Mouse (Mus musculus) megakaryocyte, embryonic 14.5 days (primary cell): Measurements from ENCODE around the gene Socs7. TPM values are rescaled to one million over a fixed set of nuclear protein-coding genes. Genes with fewer than 3 reads are reported as not detected.
A peak's percentile ranks its signal among the peaks of the same experiment; 100 is the strongest.

Experiments
- H3K27me3 ChIP-seq: replicated peaks from 2 replicates; pipeline ENCODE3; 2012; ENCODE audit warnings: inconsistent platforms
- H3K36me3 ChIP-seq: replicated peaks from 2 replicates; pipeline ENCODE3; 2012; ENCODE audit warnings: low read length, inconsistent platforms, mixed read lengths
- H3K4me1 ChIP-seq: 2 replicates; pipeline ENCODE4 v1.6.1; 2012; ENCODE audit warnings: inconsistent platforms
- H3K4me3 ChIP-seq: replicated peaks from 2 replicates; pipeline ENCODE3; 2012; ENCODE audit warnings: moderate library complexity, mild to moderate bottlenecking, inconsistent platforms
- H3K9me3 ChIP-seq: 2 replicates; pipeline ENCODE4 v1.6.1; 2012; ENCODE audit warnings: inconsistent platforms
- FLI1 ChIP-seq: IDR thresholded peaks from 2 replicates; pipeline ENCODE4 v1.6.1; 2012; ENCODE audit warnings: low read length, inconsistent platforms, mixed read lengths
- GATA1 ChIP-seq: IDR thresholded peaks from 3 replicates; pipeline ENCODE4 v1.6.1; 2012; ENCODE audit warnings: mixed read lengths, low read length, inconsistent platforms, borderline replicate concordance
- polyA plus RNA-seq: library from polyadenylated mRNA; stranded (reverse); fragments of >175 nt; gene quantifications from 2 replicates; pipeline ENCODE4 v1.2.3, GENCODE M21; 2012; ENCODE audit warnings: low replicate concordance; ENCODE audit not compliant: insufficient read depth

The Socs7 gene
- polyA plus RNA-seq, 1 experiment: 0.91 TPM

- TF ChIP-seq FLI1: no peak
- no peak for TF ChIP-seq GATA1
- H3K36me3 ChIP-seq: peaks cover 70% of the 10 kb centered on the region
- peaks cover 8% of the 10 kb centered on the region for H3K27me3 ChIP-seq
- peaks cover 20% of the 10 kb centered on the region for H3K4me1 ChIP-seq
- H3K4me3 ChIP-seq: no peak overlapping the region
- H3K9me3 ChIP-seq: no peaks in the 10 kb centered on the region
These were observed 32.0 kb upstream of the Socs7 start for GRCm38 (mm10) chr11:97330315-97330714.

GRCm38 (mm10) chr11:97331231-97332190 is 30.8 kb upstream of the Socs7 start:
- no peak overlapping the region for H3K4me3 ChIP-seq
- H3K9me3 ChIP-seq: no peaks in the 10 kb centered on the region
- no peak for TF ChIP-seq FLI1
- TF ChIP-seq GATA1: no peak
- H3K4me1 ChIP-seq: peaks cover 31% of the 10 kb centered on the region
- peaks cover 58% of the 10 kb centered on the region for H3K36me3 ChIP-seq
- peaks cover 20% of the 10 kb centered on the region for H3K27me3 ChIP-seq

GRCm38 (mm10) chr11:97333044-97333443 is 29.3 kb upstream of the Socs7 start:
- H3K36me3 ChIP-seq: peaks cover 46% of the 10 kb centered on the region
- H3K9me3 ChIP-seq: no peaks in the 10 kb centered on the region
- H3K4me1 ChIP-seq: peaks cover 33% of the 10 kb centered on the region
- TF ChIP-seq FLI1: no peak
- no peak for TF ChIP-seq GATA1
- H3K4me3 ChIP-seq: no peak overlapping the region
- peaks cover 35% of the 10 kb centered on the region for H3K27me3 ChIP-seq

GRCm38 (mm10) chr11:97333896-97334295 is 28.5 kb upstream of the Socs7 start:
- TF ChIP-seq FLI1: no peak
- TF ChIP-seq GATA1: no peak
- Histone ChIP-seq H3K27me3 (peaks cover 43% of the 10 kb centered on the region), H3K4me1 (peaks cover 31% of the 10 kb centered on the region), H3K36me3 (peaks cover 37% of the 10 kb centered on the region), H3K9me3 (no peaks in the 10 kb centered on the region), H3K4me3 (no peak overlapping the region)

- no peak for TF ChIP-seq FLI1
- H3K36me3 ChIP-seq: peaks cover 32% of the 10 kb centered on the region
- peaks cover 31% of the 10 kb centered on the region for H3K4me1 ChIP-seq
- no peak overlapping the region for H3K4me3 ChIP-seq
- no peaks in the 10 kb centered on the region for H3K9me3 ChIP-seq
- H3K27me3 ChIP-seq: peaks cover 46% of the 10 kb centered on the region
These were observed 28.0 kb upstream of the Socs7 start for GRCm38 (mm10) chr11:97334400-97334799.

- peaks cover 31% of the 10 kb centered on the region for H3K4me1 ChIP-seq
- no peak for TF ChIP-seq GATA1
- TF ChIP-seq FLI1: no peak
- H3K36me3 ChIP-seq: peaks cover 17% of the 10 kb centered on the region
- H3K9me3 ChIP-seq: no peaks in the 10 kb centered on the region
- H3K27me3 ChIP-seq: peaks cover 57% of the 10 kb centered on the region
- H3K4me3 ChIP-seq: no peak overlapping the region
These were observed 26.1 kb upstream of the Socs7 start for GRCm38 (mm10) chr11:97336238-97336637.

GRCm38 (mm10) chr11:97336751-97337345 is 25.5 kb upstream of the Socs7 start:
- peaks cover 31% of the 10 kb centered on the region for H3K4me1 ChIP-seq
- peaks cover 12% of the 10 kb centered on the region for H3K36me3 ChIP-seq
- H3K27me3 ChIP-seq: peaks cover 61% of the 10 kb centered on the region
- H3K4me3 ChIP-seq: no peak overlapping the region
- H3K9me3 ChIP-seq: no peaks in the 10 kb centered on the region
- no peak for TF ChIP-seq FLI1
- TF ChIP-seq GATA1: no peak

- H3K27me3 ChIP-seq: peaks cover 63% of the 10 kb centered on the region
- no peak overlapping the region for H3K4me3 ChIP-seq
- H3K36me3 ChIP-seq: peaks cover 7% of the 10 kb centered on the region
- TF ChIP-seq FLI1 (no peak), GATA1 (no peak)
- H3K9me3 ChIP-seq: no peaks in the 10 kb centered on the region
- peaks cover 32% of the 10 kb centered on the region for H3K4me1 ChIP-seq
These were observed 25.0 kb upstream of the Socs7 start for GRCm38 (mm10) chr11:97337363-97337762.

- TF ChIP-seq FLI1 (no peak), GATA1 (no peak)
- Histone ChIP-seq H3K4me1 (peaks cover 43% of the 10 kb centered on the region), H3K4me3 (no peak overlapping the region), H3K9me3 (no peaks in the 10 kb centered on the region), H3K36me3 (no peaks in the 10 kb centered on the region), H3K27me3 (peaks cover 73% of the 10 kb centered on the region)
These were observed 23.9 kb upstream of the Socs7 start for GRCm38 (mm10) chr11:97338302-97338976.

- Histone ChIP-seq H3K36me3 (no peaks in the 10 kb centered on the region), H3K9me3 (no peaks in the 10 kb centered on the region), H3K4me3 (no peak overlapping the region), H3K27me3 (peaks cover 75% of the 10 kb centered on the region), H3K4me1 (peaks cover 44% of the 10 kb centered on the region)
- TF ChIP-seq FLI1 (no peak), GATA1 (no peak)
These were observed 23.4 kb upstream of the Socs7 start for GRCm38 (mm10) chr11:97338977-97339315.

GRCm38 (mm10) chr11:97343175-97343574 is 19.2 kb upstream of the Socs7 start:
- Histone ChIP-seq H3K9me3 (peaks cover under 1% of the 10 kb centered on the region; the same call in 1 of the 2 replicates), H3K27me3 (peaks cover 55% of the 10 kb centered on the region), H3K4me1 (peaks cover 24% of the 10 kb centered on the region), H3K4me3 (peak overlapping the region; percentile 87), H3K36me3 (no peaks in the 10 kb centered on the region)
- TF ChIP-seq GATA1 (no peak), FLI1 (no peak)
